Mouse (Mus musculus): ENCODE results near the gene Tmem229b.
"Not testable (repeated sequence)": the region's sequence is repeated elsewhere in the genome, so short reads cannot be mapped to it uniquely, and the experiment has no call there.

The Tmem229b gene

GRCm38 (mm10) chr12:79007126-79007753 is at the start of gene Tmem229b:
Gene Tmem229b (minus strand): TSS chr12:79007627.
- DNase-seq = peak in 1 of 2 experiments; percentile 8

- no peak for DNase-seq
These were observed 47.8 kb upstream of the Tmem229b start for GRCm38 (mm10) chr12:79055276-79055675.

- DNase-seq = peak; percentile 34
These were observed 44.6 kb upstream of the Tmem229b start for GRCm38 (mm10) chr12:79052073-79052472.

- peak in 1 of 2 experiments; percentile 21 for DNase-seq
These were observed 43.3 kb upstream of the Tmem229b start for GRCm38 (mm10) chr12:79050545-79051212.

GRCm38 (mm10) chr12:79049807-79050206 is 42.4 kb upstream of the Tmem229b start:
- no peak for DNase-seq

GRCm38 (mm10) chr12:79048898-79049297 is 41.5 kb upstream of the Tmem229b start:
- no peak for DNase-seq

- no peak for DNase-seq
These were observed 39.8 kb upstream of the Tmem229b start for GRCm38 (mm10) chr12:79047203-79047602.

GRCm38 (mm10) chr12:79046171-79046570 is 38.7 kb upstream of the Tmem229b start:
- no peak for DNase-seq

GRCm38 (mm10) chr12:79044668-79045067 is 37.2 kb upstream of the Tmem229b start:
- DNase-seq = no peak

- no peak for DNase-seq
These were observed 34.0 kb upstream of the Tmem229b start for GRCm38 (mm10) chr12:79041436-79041835.

GRCm38 (mm10) chr12:79040201-79040827 is 32.9 kb upstream of the Tmem229b start:
- no peak for DNase-seq

- no peak for DNase-seq
These were observed 32.3 kb upstream of the Tmem229b start for GRCm38 (mm10) chr12:79039708-79040107.

GRCm38 (mm10) chr12:79035349-79035748 is 27.9 kb upstream of the Tmem229b start:
- DNase-seq = no peak

- DNase-seq = no peak
These were observed 26.9 kb upstream of the Tmem229b start for GRCm38 (mm10) chr12:79034331-79034730.

GRCm38 (mm10) chr12:79028911-79029861 is 21.8 kb upstream of the Tmem229b start, which contains the start of gene Plekhh1:
Gene Plekhh1 (plus strand): TSS chr12:79029163.
- peak; percentile 47 to 53 for DNase-seq

- DNase-seq = not testable (repeated sequence)
These were observed 20.1 kb upstream of the Tmem229b start for GRCm38 (mm10) chr12:79027526-79027925.

GRCm38 (mm10) chr12:79022882-79023281 is 15.5 kb upstream of the Tmem229b start:
- DNase-seq = peak; percentile 76 to 84

- no peak for DNase-seq
These were observed 14.5 kb upstream of the Tmem229b start for GRCm38 (mm10) chr12:79021902-79022301.

- DNase-seq = no peak
These were observed 10.6 kb upstream of the Tmem229b start for GRCm38 (mm10) chr12:79017994-79018399.

- no peak for DNase-seq
These were observed 8.7 kb upstream of the Tmem229b start for GRCm38 (mm10) chr12:79016109-79016508.

GRCm38 (mm10) chr12:79010569-79010968 is 3.1 kb upstream of the Tmem229b start:
- no peak for DNase-seq

GRCm38 (mm10) chr12:79006478-79007125 is 825 bp downstream of the Tmem229b start:
- peak; percentile 15 to 34 for DNase-seq
